Mouse (Mus musculus) liver, postnatal 0 days (tissue): Measurements from ENCODE around the gene Tbc1d22a.

Experiments used
- CTCF ChIP-seq: sonication (generic); IDR thresholded peaks from 2 replicates; pipeline ENCODE4 v1.5.1; 2016; ENCODE audit warnings: antibody characterized with exemption, low read depth
- EP300 ChIP-seq: IDR thresholded peaks from 2 replicates; pipeline ENCODE4 v1.6.1; 2016; ENCODE audit warnings: antibody characterized with exemption, low read depth, mild to moderate bottlenecking

DNA sequence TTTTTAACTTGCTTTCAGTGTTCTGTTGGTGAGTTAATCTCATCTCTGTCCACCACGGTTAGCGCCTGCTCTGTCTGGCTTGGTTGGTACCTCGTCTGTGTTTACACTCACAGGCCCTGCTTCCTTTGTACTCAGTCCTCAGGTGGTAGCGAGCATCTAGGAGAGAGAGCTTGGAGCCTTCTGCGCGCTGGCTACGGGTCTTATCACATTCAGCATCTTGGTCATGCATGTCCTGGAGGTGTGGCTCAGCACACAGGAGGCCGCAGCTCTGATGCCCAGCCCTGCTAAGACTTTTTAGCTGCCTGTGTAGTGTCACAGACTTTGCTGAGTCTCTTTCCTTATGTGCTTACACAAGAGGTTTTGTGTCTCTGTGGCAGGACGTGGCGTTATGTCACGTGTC is 15.4 kb downstream of the Tbc1d22a start:
- TF ChIP-seq EP300 (no peak), CTCF (no peak)
